In the genomic region with DNA sequence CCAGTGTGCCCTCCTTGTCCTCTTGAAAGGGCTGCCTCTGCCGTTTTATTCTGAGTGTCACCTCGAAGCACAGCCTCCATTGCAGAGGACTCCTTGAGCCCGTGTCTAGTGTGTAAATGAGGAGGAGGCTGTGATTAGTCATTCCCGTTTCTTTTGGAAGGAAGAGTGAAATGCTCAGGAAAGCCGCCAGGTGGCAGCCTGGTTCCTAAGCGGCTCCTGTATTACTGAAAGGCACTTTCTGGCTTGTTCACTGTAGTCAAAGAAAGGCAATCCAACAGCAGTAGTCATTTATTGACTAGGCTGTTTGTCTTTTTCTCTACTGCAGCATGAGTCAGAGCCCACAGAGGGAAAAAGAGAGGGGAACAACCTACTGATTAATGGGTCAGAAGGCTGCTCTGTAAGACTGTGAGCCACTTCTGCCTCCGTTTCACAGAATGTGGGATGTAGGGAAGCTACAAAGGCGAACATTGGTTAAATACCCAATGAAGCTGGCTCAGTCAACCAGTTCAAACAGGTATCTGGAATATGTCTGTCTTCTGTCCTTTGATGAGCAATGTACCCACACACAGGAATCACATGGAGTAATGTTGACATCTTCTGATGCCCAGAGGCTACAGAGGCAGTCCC, we compare ENCODE assay signal across 8 mouse cellular contexts.
DNase-seq lines count a peak whose midpoint lies in the region; ATAC-seq lines count a peak whose summit lies in the region.

No protein-coding gene starts in this region.

- H3K27ac ChIP-seq in intestine, embryonic 15.5 days, result no peak overlapping the region

- no peak overlapping the region for H3K9ac ChIP-seq in intestine, embryonic 15.5 days

- whole genome bisulfite sequencing in intestine, embryonic 15.5 days, result 17% methylated on average over 8 of the region's 8 CpGs

- H3K4me1 ChIP-seq in intestine, embryonic 15.5 days (replicated peaks), result peaks cover 7% of the 10 kb centered on the region; the same call in 1 of the 2 replicates
- peaks cover 30% of the 10 kb centered on the region for H3K4me1 ChIP-seq in megakaryocyte, embryonic 14.5 days

- no peaks in the 10 kb centered on the region for H3K27me3 ChIP-seq in intestine, embryonic 15.5 days (replicated peaks)
- H3K27me3 ChIP-seq in megakaryocyte, embryonic 14.5 days (replicated peaks), result no peaks in the 10 kb centered on the region

- peak; percentile 95 for ATAC-seq in intestine, embryonic 15.5 days

- DNase-seq in adrenal gland, adult 2 months, result peak; percentile 90
- peak; percentile 65 for DNase-seq in embryo, embryonic 11.5 days (ENCODE audit: low read depth, low spot score)
- peak; percentile 53 to 78 for DNase-seq in gastrocnemius, postnatal 4 days (ENCODE audit: low spot score in 2 of 2)
- peak; percentile 80 to 91 for DNase-seq in left cerebral cortex, postnatal 10 days (ENCODE audit: extremely low spot score in 1 of 2, low spot score in 2 of 2)
- DNase-seq in right cerebral cortex, postnatal 14 days, result peak; percentile 83
- DNase-seq in urinary bladder, postnatal 4 days (ENCODE audit: low spot score in 2 of 2), result peak; percentile 75

- H3K36me3 ChIP-seq in intestine, embryonic 15.5 days, result no peaks in the 10 kb centered on the region
- H3K36me3 ChIP-seq in megakaryocyte, embryonic 14.5 days (replicated peaks; ENCODE audit: low read length), result no peaks in the 10 kb centered on the region

- intact Hi-C loops in left cerebral cortex, postnatal 10 days (cut with DNase I), result loop anchor here (2.0 kb wide), 2 partner anchors 819 to 1449 kb away; a partner anchor contains a TSS

- H3K4me3 ChIP-seq in intestine, embryonic 15.5 days (replicated peaks), result no peak overlapping the region
- peak overlapping the region; percentile 87 for H3K4me3 ChIP-seq in megakaryocyte, embryonic 14.5 days (replicated peaks)

- H3K4me2 ChIP-seq in intestine, embryonic 15.5 days (replicated peaks), result peak overlapping the region; percentile 42

- H3K9me3 ChIP-seq in intestine, embryonic 15.5 days, result no peaks in the 10 kb centered on the region
- H3K9me3 ChIP-seq in megakaryocyte, embryonic 14.5 days, result no peaks in the 10 kb centered on the region
